In genomic region chr11:58979183-58979582, GRCm38 (mm10) we compare ENCODE assay signal across 8 mouse cellular contexts. TPM values are rescaled to one million over a fixed set of nuclear protein-coding genes. Genes with fewer than 3 reads are reported as not detected.
DNase-seq lines count a peak whose midpoint lies in the region; ATAC-seq and TF ChIP-seq lines count a peak whose summit lies in the region.

No protein-coding gene starts in this region.

- H3K36me3 ChIP-seq in liver, adult 2 months (ENCODE audit: control insufficient read depth, insufficient read depth, low read length): peaks cover 7% of the 10 kb centered on the region
- peaks cover 22% of the 10 kb centered on the region for H3K36me3 ChIP-seq in embryonic facial prominence, embryonic 12.5 days
- H3K36me3 ChIP-seq in limb, embryonic 10.5 days: peaks cover 55% of the 10 kb centered on the region
- peaks cover 23% of the 10 kb centered on the region for H3K36me3 ChIP-seq in neural tube, embryonic 15.5 days

- ATAC-seq in embryonic facial prominence, embryonic 12.5 days (ENCODE audit: insufficient number of reproducible peaks, insufficient read depth, low FRiP score, low TSS enrichment): no peak
- no peak for ATAC-seq in neural tube, embryonic 15.5 days (ENCODE audit: low FRiP score)

- no peaks in the 10 kb centered on the region for H3K27me3 ChIP-seq in liver, adult 2 months (ENCODE audit: control insufficient read depth, insufficient read depth, low read length)
- no peaks in the 10 kb centered on the region for H3K27me3 ChIP-seq in embryonic facial prominence, embryonic 12.5 days
- H3K27me3 ChIP-seq in limb, embryonic 10.5 days (ENCODE audit: low read depth, poor library complexity, severe bottlenecking): no peaks in the 10 kb centered on the region
- H3K27me3 ChIP-seq in neural tube, embryonic 15.5 days (replicated peaks): no peaks in the 10 kb centered on the region

- no peak for TF ChIP-seq POLR2A in liver, adult 2 months (IDR thresholded peaks at IDR 0.05; ENCODE audit: extremely low read depth, insufficient read depth, low read length)

- WGBS in liver, adult 2 months: 12% methylated on average over 3 of the region's 3 CpGs
- 64% methylated on average over 3 of the region's 3 CpGs for WGBS in embryonic facial prominence, embryonic 12.5 days
- WGBS in limb, embryonic 10.5 days: 83% methylated on average over 3 of the region's 3 CpGs
- 88% methylated on average over 3 of the region's 3 CpGs for WGBS in neural tube, embryonic 15.5 days

- H3K27ac ChIP-seq in liver, adult 2 months (replicated peaks; ENCODE audit: insufficient read depth, low read depth, low read length): peak overlapping the region; percentile 95
- H3K27ac ChIP-seq in embryonic facial prominence, embryonic 12.5 days: no peak overlapping the region
- H3K27ac ChIP-seq in limb, embryonic 10.5 days: no peak overlapping the region
- H3K27ac ChIP-seq in neural tube, embryonic 15.5 days (replicated peaks): no peak overlapping the region

- peak overlapping the region; percentile 98 for H3K4me2 ChIP-seq in embryonic facial prominence, embryonic 12.5 days (replicated peaks)
- H3K4me2 ChIP-seq in neural tube, embryonic 15.5 days: peak overlapping the region; percentile 100

- DNase-seq in liver, adult 2 months (ENCODE audit: extremely low read depth, low read depth, low spot score): peak; percentile 86
- no peak for DNase-seq in liver
- no peak for DNase-seq in limb, embryonic 10.5 days (ENCODE audit: low spot score)
- DNase-seq in left cerebral cortex, postnatal 25 days (ENCODE audit: low spot score in 2 of 2): no peak
- no peak for DNase-seq in gastrocnemius, postnatal 14 days
- no peak for DNase-seq in adrenal gland, adult 18-20 months (ENCODE audit: low spot score in 2 of 2)

- H3K4me1 ChIP-seq in liver, adult 2 months (ENCODE audit: control insufficient read depth, insufficient read depth, low read length): peaks cover 11% of the 10 kb centered on the region
- H3K4me1 ChIP-seq in embryonic facial prominence, embryonic 12.5 days: peaks cover 33% of the 10 kb centered on the region
- peaks cover 33% of the 10 kb centered on the region for H3K4me1 ChIP-seq in limb, embryonic 10.5 days
- H3K4me1 ChIP-seq in neural tube, embryonic 15.5 days: peaks cover 59% of the 10 kb centered on the region

- TF ChIP-seq CTCF in liver, adult 2 months (IDR thresholded peaks at IDR 0.05; ENCODE audit: low read depth, low read length): no peak

- no peaks in the 10 kb centered on the region for H3K9me3 ChIP-seq in embryonic facial prominence, embryonic 12.5 days
- no peaks in the 10 kb centered on the region for H3K9me3 ChIP-seq in limb, embryonic 10.5 days (replicated peaks)
- H3K9me3 ChIP-seq in neural tube, embryonic 15.5 days (replicated peaks): no peaks in the 10 kb centered on the region

- intact Hi-C loops in left cerebral cortex, postnatal 25 days (cut with DNase I): no loop called here
- intact Hi-C loops in gastrocnemius, postnatal 14 days (cut with DNase I; ENCODE audit: low total_unique reads): no loop called here

- peaks cover 21% of the 10 kb centered on the region; the same call in 1 of the 2 replicates for H3K79me2 ChIP-seq in liver, adult 2 months (ENCODE audit: control insufficient read depth, insufficient read depth, low read length)

- H3K9ac ChIP-seq in liver, adult 2 months (ENCODE audit: low read depth, low read length): peak overlapping the region; percentile 74
- peak overlapping the region; percentile 89 for H3K9ac ChIP-seq in embryonic facial prominence, embryonic 12.5 days
- H3K9ac ChIP-seq in neural tube, embryonic 15.5 days (replicated peaks): peak overlapping the region; percentile 74

- H3K4me3 ChIP-seq in liver, adult 2 months (ENCODE audit: insufficient read depth, low read depth, low read length): peak overlapping the region; percentile 41
- peak overlapping the region; percentile 98 for H3K4me3 ChIP-seq in embryonic facial prominence, embryonic 12.5 days
- peak overlapping the region; percentile 81 for H3K4me3 ChIP-seq in limb, embryonic 10.5 days
- peak overlapping the region; percentile 81 for H3K4me3 ChIP-seq in neural tube, embryonic 15.5 days (replicated peaks)

RNA-seq across cellular contexts. Expression of gene Trim11, which starts 1.3 kb away (rescaled TPM):
- 12.4 and 13.4 TPM in 2 replicates for total RNA-seq in liver, adult 2 months (2014; rRNA removed)
- 14.4 and 22.4 TPM in 2 replicates for polyA plus RNA-seq in liver, adult 2 months (2012; rRNA removed)
- 22.7 and 23.3 TPM in 2 replicates for polyA plus RNA-seq in embryonic facial prominence, embryonic 12.5 days (2016; fragmentation: Nextera tagmentation; extraction: Ambion mirVana)
- polyA plus RNA-seq in limb, embryonic 10.5 days (2016; fragmentation: Nextera tagmentation; extraction: Ambion mirVana): 17.8 and 20.7 TPM in 2 replicates
- polyA plus RNA-seq in neural tube, embryonic 15.5 days (2015; fragmentation: Nextera tagmentation; extraction: Ambion mirVana): 22.2 and 22.5 TPM in 2 replicates
- total RNA-seq in left cerebral cortex, postnatal 25 days (2021): 10 to 100 TPM; 21.5 to 23.7 TPM
- 1 to 10 TPM; 9.3 to 9.6 TPM for total RNA-seq in gastrocnemius, postnatal 14 days (2021)
- total RNA-seq in adrenal gland, adult 18-20 months (2021): 10 to 100 TPM; 22.0 to 27.1 TPM

RNA-seq across cellular contexts. Expression of gene Hist3h2a, which starts 24.7 kb away (rescaled TPM):
- total RNA-seq in liver, adult 2 months (2014; rRNA removed): 7.8 and 8.1 TPM in 2 replicates
- polyA plus RNA-seq in liver, adult 2 months (2012; rRNA removed): 2.0 and 2.7 TPM in 2 replicates
- 36.3 and 40.0 TPM in 2 replicates for polyA plus RNA-seq in embryonic facial prominence, embryonic 12.5 days (2016; fragmentation: Nextera tagmentation; extraction: Ambion mirVana)
- polyA plus RNA-seq in limb, embryonic 10.5 days (2016; fragmentation: Nextera tagmentation; extraction: Ambion mirVana): 8.4 and 11.3 TPM in 2 replicates
- 66.5 and 86.3 TPM in 2 replicates for polyA plus RNA-seq in neural tube, embryonic 15.5 days (2015; fragmentation: Nextera tagmentation; extraction: Ambion mirVana)
- total RNA-seq in left cerebral cortex, postnatal 25 days (2021): 10 to 100 TPM; 62.2 to 64.8 TPM
- total RNA-seq in gastrocnemius, postnatal 14 days (2021): 10 to 100 TPM; 15.1 to 16.8 TPM
- 10 to 100 TPM; 13.3 to 17.6 TPM for total RNA-seq in adrenal gland, adult 18-20 months (2021)

RNA-seq across cellular contexts. Expression of gene Trim17, which starts 24.7 kb away (rescaled TPM):
- under 0.01 TPM in 1 of 2 replicates, not detected in the other for total RNA-seq in liver, adult 2 months (2014; rRNA removed)
- 0.04 TPM in 2 replicates for polyA plus RNA-seq in liver, adult 2 months (2012; rRNA removed)
- polyA plus RNA-seq in embryonic facial prominence, embryonic 12.5 days (2016; fragmentation: Nextera tagmentation; extraction: Ambion mirVana): 0.51 and 0.55 TPM in 2 replicates
- polyA plus RNA-seq in limb, embryonic 10.5 days (2016; fragmentation: Nextera tagmentation; extraction: Ambion mirVana): 0.31 and 0.35 TPM in 2 replicates
- 1.1 TPM in 2 replicates for polyA plus RNA-seq in neural tube, embryonic 15.5 days (2015; fragmentation: Nextera tagmentation; extraction: Ambion mirVana)
- total RNA-seq in left cerebral cortex, postnatal 25 days (2021): 1 to 10 TPM; 5.4 TPM
- total RNA-seq in gastrocnemius, postnatal 14 days (2021): under 1 TPM in 1 of 2 experiments, not detected in 1; 0.29 TPM
- total RNA-seq in adrenal gland, adult 18-20 months (2021): under 1 TPM; 0.06 to 0.10 TPM

RNA-seq across cellular contexts. Expression of gene Hist3h2ba, which starts 30.5 kb away (rescaled TPM):
- 0.37 and 1.1 TPM in 2 replicates for total RNA-seq in liver, adult 2 months (2014; rRNA removed)
- polyA plus RNA-seq in liver, adult 2 months (2012; rRNA removed): not detected in 2 replicates
- polyA plus RNA-seq in embryonic facial prominence, embryonic 12.5 days (2016; fragmentation: Nextera tagmentation; extraction: Ambion mirVana): 52.7 and 70.4 TPM in 2 replicates
- 3.2 and 4.5 TPM in 2 replicates for polyA plus RNA-seq in limb, embryonic 10.5 days (2016; fragmentation: Nextera tagmentation; extraction: Ambion mirVana)
- polyA plus RNA-seq in neural tube, embryonic 15.5 days (2015; fragmentation: Nextera tagmentation; extraction: Ambion mirVana): 184 and 262 TPM in 2 replicates
- total RNA-seq in left cerebral cortex, postnatal 25 days (2021): 100 to 1,000 TPM in 1 of 2 experiments, 10 to 100 TPM in 1; 90.4 to 111 TPM
- total RNA-seq in gastrocnemius, postnatal 14 days (2021): 1 to 10 TPM; 2.1 to 3.7 TPM
- 1 to 10 TPM; 5.8 to 6.0 TPM for total RNA-seq in adrenal gland, adult 18-20 months (2021)

RNA-seq across cellular contexts. Expression of gene Rnf187, which starts 40.5 kb away (rescaled TPM):
- 63.7 and 78.6 TPM in 2 replicates for total RNA-seq in liver, adult 2 months (2014; rRNA removed)
- 122 and 134 TPM in 2 replicates for polyA plus RNA-seq in liver, adult 2 months (2012; rRNA removed)
- polyA plus RNA-seq in embryonic facial prominence, embryonic 12.5 days (2016; fragmentation: Nextera tagmentation; extraction: Ambion mirVana): 366 and 374 TPM in 2 replicates
- polyA plus RNA-seq in limb, embryonic 10.5 days (2016; fragmentation: Nextera tagmentation; extraction: Ambion mirVana): 222 and 238 TPM in 2 replicates
- polyA plus RNA-seq in neural tube, embryonic 15.5 days (2015; fragmentation: Nextera tagmentation; extraction: Ambion mirVana): 559 and 636 TPM in 2 replicates
- 100 to 1,000 TPM; 480 to 498 TPM for total RNA-seq in left cerebral cortex, postnatal 25 days (2021)
- 100 to 1,000 TPM; 126 to 139 TPM for total RNA-seq in gastrocnemius, postnatal 14 days (2021)
- 100 to 1,000 TPM; 171 to 177 TPM for total RNA-seq in adrenal gland, adult 18-20 months (2021)

Comparison
In these comparisons a context has a peak if more than half of its experiments do, and no peak if none do; other contexts are left out.
1. H3K4me3 ChIP-seq: peak in every context shown above with its lines; median percentile 98 in embryonic facial prominence, embryonic 12.5 days; 81 in limb, embryonic 10.5 days; 81 in neural tube, embryonic 15.5 days; 41 in liver, adult 2 months.